Mouse (Mus musculus) mature B cell (primary cell): ENCODE measurements around the gene Ppp1r12b.

Source experiments
- in situ Hi-C: fragments of 300-500 bp; cut with MboI; formaldehyde crosslinking; loops from 2 replicates; pipeline ENCODE4 v1.14.3; 2019

The Ppp1r12b gene

DNA sequence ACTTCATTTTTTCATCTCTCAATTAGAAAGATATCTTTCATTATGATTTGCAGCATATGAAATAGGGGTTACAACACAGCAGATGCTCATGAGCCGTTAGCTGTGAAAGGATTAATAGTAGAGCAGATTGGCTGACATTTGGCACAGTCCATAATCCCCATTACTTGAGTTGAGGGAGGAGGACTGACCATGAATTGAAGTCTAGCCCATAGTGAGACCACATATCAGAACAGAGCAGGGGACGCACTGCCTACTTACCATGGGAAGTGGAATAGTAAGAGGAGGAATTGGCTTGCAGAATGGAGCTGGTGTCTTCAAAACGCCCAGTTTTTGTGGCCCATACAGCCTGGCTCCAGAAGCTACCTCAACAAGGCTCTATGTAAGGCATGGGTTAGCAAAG lies 159.2 kb downstream of the Ppp1r12b start:
- in situ Hi-C loops, result no loop called here

DNA sequence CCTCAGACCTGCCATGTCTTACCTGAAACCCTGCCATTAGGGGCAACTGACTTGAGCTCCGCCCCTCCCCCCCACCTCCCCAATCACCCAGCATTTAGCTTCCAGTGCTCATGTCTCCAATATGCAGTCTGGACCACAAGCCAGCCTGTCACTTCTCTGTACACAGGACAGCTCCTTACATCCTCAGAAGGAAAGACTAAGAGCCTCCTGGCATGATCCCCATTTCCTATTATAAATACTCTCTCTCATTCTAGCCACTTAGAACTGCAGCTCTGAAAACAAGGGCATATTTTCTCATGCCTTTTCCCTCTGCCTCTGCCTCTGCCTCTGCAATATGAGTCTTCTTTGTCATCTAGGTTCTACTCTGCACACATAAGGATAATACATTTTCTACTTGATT lies 159.7 kb downstream of the Ppp1r12b start:
- in situ Hi-C loops, result no loop called here

GRCm38 (mm10) chr1:134791456-134791855 lies 164.3 kb downstream of the Ppp1r12b start:
- in situ Hi-C loops, result no loop called here

- in situ Hi-C loops, result no loop called here
Measured at GRCm38 (mm10) chr1:134790716-134791439, 164.9 kb downstream of the Ppp1r12b start.

DNA sequence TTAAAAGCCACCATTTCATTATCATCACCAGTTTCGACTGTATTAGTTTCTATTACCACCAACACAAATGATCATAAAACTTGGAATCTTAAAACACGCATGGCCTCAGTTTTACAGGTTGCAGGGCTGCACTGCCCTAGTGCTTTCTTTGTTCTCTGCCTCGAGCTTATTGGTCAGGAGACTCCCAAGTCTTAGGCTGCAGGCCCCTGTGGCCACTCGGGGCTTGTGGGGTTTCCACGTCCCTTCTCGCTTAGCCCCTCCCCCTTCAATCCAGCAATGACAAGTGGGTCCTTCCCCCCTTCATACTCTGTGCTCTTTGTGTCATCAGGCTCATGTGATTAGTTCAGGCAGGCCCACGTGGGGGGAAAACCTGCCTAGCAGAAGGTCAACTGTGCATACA lies 167.6 kb downstream of the Ppp1r12b start:
- in situ Hi-C loops, result no loop called here

GRCm38 (mm10) chr1:134784911-134785310 lies 170.8 kb downstream of the Ppp1r12b start:
- in situ Hi-C loops, result no loop called here

GRCm38 (mm10) chr1:134784481-134784880 lies 171.3 kb downstream of the Ppp1r12b start:
- in situ Hi-C loops, result no loop called here

- in situ Hi-C loops, result no loop called here
Measured at GRCm38 (mm10) chr1:134783958-134784357, 171.8 kb downstream of the Ppp1r12b start.

DNA sequence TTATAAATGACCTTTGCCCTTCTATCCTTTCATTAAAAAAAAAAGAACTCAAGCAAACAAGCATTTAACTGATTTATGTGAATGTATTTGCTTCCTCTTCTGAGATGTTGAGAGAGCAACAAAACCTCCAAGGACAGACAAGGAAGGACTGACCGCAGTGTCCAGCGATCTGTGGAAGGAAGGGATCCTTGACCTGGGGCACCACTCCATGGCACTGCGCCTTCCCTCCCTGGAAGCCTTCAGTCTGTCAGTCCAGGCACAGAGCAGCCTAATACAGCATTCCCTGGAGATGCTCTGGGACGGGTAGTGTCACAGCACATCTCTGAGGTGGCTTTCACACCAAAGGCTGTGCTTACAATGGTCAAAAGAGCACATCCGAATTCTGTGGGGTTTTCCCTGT lies 172.9 kb downstream of the Ppp1r12b start:
- in situ Hi-C loops, result no loop called here

DNA sequence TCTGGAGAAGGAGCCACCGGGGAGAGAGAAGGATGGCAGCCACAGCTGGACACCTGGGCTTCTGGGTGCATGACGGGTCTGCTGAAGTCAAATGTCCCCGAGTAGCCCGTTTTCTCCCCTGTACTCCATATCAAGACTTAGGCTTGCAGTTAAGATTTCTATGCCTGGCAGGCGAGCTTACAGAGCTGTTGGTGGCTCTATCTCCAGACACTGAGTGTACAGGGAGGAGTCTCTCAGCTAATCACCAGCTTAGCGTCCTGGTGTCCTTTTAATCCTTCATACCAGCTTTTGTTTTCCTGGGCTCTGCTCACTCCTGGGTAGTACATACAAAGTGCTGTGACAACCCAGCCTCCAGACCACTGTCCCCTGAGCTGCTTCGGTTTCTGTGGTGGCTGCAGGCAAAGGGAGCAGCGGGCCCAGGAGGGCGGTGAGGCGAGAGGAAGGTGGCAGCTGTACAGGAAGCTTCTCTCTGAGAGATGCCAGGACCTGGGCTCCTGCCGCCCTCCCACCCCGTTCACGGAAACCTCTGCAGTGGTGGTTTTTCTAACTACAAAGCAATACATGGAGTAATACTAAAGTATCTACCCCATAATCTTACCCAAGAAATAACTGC lies 177.7 kb downstream of the Ppp1r12b start:
- in situ Hi-C loops, result no loop called here

- in situ Hi-C loops, result no loop called here
Measured at GRCm38 (mm10) chr1:134777201-134777885, 178.4 kb downstream of the Ppp1r12b start.

DNA sequence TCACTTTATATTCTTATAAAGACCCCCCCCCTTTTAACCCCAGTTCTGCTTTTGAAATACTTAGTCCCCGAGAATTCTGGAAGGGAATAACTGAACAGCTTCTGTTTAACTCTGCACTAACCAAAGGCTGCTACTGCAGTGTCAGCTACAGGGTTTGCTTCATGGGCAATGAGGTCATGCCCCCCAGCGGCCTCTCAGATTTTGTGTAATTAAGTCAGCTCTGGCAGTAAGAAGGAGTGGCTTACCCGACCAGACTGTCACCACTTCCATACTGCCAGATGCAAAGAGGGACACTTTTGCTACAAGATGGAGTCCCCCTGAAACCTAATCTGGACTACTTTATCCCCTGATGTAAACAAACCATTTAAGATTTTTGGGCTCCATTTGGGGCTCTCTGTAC lies 180.1 kb downstream of the Ppp1r12b start:
- in situ Hi-C loops, result no loop called here

GRCm38 (mm10) chr1:134774728-134775287 lies 180.9 kb downstream of the Ppp1r12b start:
- in situ Hi-C loops, result no loop called here

DNA sequence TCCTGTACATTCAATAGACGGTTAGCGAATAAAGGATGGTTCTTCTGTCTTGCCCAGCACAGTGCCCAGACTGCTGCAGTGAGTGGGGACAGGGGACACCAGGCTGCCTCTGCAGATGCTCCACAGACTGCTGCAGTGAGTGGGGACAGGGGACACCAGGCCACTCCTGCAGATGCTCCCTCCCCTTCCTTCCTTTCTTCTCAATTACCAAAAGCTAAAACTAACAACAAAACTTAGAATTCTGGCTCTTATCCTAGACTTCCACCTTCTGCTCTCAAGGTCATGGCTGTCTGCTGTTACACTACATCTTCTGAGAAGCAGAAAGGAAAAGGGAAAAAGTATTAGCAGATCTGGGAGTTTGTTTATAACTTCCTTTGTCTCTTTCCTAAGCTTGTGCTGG lies 181.5 kb downstream of the Ppp1r12b start:
- in situ Hi-C loops, result no loop called here

DNA sequence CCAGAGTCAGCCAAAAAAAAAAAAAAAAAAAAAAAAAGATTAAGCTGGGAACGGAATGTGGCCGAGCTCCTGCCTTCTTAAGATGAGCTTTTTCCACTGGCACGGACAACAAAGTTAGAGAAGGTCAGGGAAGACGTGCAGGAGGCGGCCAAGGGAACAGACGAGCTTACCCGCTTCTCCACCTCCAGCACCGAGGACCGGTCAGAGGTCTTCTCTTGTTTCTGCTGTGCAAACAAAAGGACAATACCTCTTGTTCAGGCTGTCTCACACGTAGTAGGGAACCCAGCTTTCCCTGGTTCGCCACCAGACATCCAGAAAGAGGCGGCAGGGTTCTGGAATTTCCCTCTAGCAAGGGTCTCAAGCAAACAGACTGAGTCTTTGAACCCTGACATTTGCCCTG lies 182.5 kb downstream of the Ppp1r12b start:
- in situ Hi-C loops, result no loop called here

- in situ Hi-C loops, result no loop called here
Measured at GRCm38 (mm10) chr1:134772821-134773220, 182.9 kb downstream of the Ppp1r12b start.

DNA sequence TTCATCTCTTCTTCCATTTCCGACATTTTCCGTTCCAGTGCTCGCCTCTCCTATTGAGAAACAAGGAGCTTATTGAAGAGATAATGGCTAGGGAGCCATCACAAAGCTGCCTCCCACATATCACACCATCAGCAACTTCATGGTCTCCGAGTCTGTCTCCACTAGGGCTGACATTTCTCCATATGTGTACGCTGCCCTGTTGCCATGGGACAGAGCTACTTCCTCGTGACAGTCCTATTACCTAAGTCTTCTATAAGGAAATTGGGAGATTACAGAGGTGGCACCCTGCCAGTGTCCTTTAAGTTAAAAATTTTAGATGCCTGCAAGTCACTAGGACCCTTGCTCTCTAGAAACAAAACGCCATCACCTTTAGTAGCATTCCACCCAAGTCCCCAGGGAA lies 183.7 kb downstream of the Ppp1r12b start:
- in situ Hi-C loops, result no loop called here

GRCm38 (mm10) chr1:134771353-134771752 lies 184.4 kb downstream of the Ppp1r12b start:
- in situ Hi-C loops, result no loop called here

DNA sequence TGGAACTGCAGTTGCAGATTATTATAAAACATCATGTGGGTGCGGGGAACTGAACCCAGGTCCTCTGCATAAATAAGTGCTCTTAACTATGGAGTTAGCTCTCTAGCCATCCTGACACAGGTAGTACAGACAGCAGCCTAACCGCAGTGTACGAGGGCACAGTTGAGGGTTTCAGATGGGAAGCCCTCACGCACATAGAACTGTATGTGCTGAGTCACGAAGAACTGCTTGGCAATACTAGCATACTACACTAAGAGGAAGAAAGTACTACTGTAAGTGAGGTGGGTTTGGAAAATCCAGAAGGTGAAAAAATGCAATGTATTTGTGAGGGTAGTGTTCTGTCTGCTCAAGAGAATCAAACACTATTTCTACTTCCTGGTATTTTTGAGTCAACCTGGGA lies 185.4 kb downstream of the Ppp1r12b start:
- in situ Hi-C loops, result no loop called here

- in situ Hi-C loops, result no loop called here
Measured at GRCm38 (mm10) chr1:134766448-134766847, 189.3 kb downstream of the Ppp1r12b start.

DNA sequence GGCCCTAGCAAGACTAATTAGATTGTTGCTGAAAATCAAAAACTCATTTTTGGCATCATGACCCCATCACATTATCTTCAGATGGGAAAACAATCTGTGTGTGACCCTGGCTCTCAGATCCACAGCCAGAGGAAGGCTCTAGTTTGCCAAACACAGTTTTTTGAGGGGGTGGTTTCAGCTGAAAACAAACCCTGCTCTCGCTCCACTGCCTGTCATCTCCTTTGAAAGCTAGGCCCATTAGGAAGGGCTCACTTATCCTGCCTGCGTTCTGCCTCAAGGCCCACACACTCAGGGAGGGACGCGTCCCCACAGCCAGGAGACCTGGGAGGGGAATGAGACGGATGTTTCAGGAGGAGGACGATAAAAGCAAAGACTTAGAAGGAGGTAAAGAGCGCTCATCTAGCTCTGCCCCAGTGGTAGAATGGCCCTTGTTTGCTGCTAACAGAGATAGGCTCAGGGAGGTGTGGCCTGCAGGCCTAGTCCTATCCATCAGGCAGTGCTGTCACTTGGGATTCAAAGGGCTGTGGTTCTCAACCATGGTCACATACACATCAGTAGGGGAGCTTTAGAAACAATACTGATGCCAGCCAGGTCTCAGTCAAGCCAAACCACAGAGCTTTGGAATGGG lies 190.8 kb downstream of the Ppp1r12b start:
- in situ Hi-C loops, result no loop called here

GRCm38 (mm10) chr1:134763776-134764438 lies 191.8 kb downstream of the Ppp1r12b start:
- in situ Hi-C loops, result no loop called here
